Mouse (Mus musculus) gonadal fat pad, adult 2 months (tissue): Measurements from ENCODE around the gene Pex11g. TPM values are rescaled to one million over a fixed set of nuclear protein-coding genes. Genes with fewer than 3 reads are reported as not detected.
A peak's percentile ranks its signal among the peaks of the same experiment; 100 is the strongest.

Experiments used
- DNase-seq: peaks from one replicate; pipeline ENCODE4 v3.0.0-alpha.2; 2012; ENCODE audit warnings: low read depth
- polyA plus RNA-seq: library from polyadenylated mRNA; depleted of rRNA; stranded (reverse); fragments of >200 nt; gene quantifications from 2 replicates; pipeline ENCODE4 v1.2.3, GENCODE M21; 2012

Pex11g gene
- polyA plus RNA-seq, 1 experiment: 27.2 TPM

GRCm38 (mm10) chr8:3481605-3482004, 14.1 kb upstream of the Pex11g start:
- no peak for DNase-seq

GRCm38 (mm10) chr8:3480221-3480785, 12.8 kb upstream of the Pex11g start:
- no peak for DNase-seq

- no peak for DNase-seq
Observed at GRCm38 (mm10) chr8:3475715-3476429, 8.4 kb upstream of the Pex11g start.

DNA sequence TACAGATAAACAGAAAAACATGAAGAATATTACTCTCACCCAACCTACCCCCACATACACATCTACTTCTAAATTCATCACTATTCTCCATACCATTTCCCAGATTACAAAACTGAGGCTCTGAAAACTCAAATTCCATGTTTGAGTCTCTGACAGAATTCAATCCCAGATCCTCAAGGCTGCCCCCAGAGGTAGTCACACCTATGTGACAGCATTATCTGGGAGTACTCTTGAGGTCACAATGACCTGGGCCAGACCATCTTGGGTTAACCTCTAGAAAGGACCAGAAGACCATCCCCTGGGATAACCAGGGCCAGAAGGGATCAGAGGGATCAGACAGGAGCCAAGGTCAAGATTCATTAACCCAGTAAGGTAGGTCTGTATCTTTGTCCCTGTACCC, 3.1 kb upstream of the Pex11g start, which contains the start of gene Tex45:
Gene Tex45 (plus strand): TSS at position 301 of the 400 bp plus-strand sequence.
- DNase-seq: no peak

DNA sequence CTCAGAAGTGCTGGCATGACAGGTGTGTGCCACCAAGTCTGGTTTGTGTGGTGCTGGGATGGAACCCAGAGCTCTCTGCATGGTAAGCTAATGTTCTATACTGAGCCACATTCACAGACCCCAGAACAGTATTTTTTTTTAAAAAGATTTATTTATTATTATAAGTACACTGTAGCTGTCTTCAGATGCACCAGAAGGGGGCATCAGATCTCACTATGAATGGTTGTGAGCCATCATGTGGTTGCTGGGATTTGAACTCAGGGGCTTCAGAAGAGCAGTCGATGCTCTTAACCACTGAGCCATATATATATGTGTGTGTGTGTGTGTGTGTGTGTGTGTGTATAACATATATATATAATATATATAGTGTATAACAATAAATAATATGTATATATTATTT, 1.4 kb upstream of the Pex11g start:
- DNase-seq: no peak

DNA sequence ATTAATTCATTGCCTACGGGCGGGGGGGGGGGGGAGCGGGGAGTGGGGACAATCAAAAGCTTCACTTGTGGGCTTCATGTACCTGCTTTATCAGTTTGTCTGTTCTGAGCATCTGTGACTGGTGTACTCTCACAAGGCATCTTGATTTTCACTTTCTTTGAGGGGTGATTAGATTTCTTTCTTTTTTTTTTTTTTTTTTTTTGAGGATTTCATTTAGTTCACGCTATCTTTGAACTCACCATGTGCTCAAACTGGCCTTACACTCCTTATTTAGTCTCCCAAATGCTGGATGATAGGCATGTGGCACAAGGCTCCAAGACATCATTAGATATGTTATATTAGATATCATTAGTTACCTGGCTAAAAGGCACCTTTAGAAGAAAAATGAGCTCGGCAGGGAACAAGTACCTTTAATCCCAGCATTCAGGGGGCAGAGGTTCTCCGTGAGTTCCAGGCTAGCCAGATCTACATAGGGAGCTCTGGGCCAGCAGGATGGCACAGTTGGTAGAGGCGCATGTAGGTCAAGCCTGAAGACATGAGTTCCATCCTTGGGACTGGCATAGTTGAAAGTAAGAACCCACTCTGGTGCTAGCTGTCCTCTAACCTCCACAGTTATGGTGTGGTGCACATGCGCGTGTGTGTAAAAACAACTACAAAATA, 536 bp upstream of the Pex11g start:
- no peak for DNase-seq

DNA sequence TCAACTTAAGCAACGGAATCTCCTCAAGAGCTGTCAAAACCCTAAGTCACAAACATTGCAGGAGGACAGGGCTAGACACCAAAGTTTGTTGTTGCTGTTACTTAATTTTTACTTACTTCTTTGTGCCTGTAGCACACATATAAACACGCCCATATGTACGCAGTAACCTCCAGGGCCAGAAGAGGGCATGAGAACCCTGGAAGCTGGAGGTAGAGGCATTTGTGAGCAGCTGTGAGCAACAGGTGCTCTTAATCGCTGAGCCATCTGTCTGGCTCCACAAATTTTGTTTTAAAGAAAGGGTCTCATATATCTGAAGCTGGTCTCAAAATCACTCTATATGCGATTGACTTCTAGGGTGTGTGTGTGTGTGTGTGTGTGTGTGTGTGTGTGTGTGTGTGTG, 3.2 kb downstream of the Pex11g start:
- no peak for DNase-seq

- DNase-seq: no peak
Observed at GRCm38 (mm10) chr8:3463248-3463647, 4.2 kb downstream of the Pex11g start.

GRCm38 (mm10) chr8:3451992-3452391, 15.5 kb downstream of the Pex11g start:
- DNase-seq: no peak

DNA sequence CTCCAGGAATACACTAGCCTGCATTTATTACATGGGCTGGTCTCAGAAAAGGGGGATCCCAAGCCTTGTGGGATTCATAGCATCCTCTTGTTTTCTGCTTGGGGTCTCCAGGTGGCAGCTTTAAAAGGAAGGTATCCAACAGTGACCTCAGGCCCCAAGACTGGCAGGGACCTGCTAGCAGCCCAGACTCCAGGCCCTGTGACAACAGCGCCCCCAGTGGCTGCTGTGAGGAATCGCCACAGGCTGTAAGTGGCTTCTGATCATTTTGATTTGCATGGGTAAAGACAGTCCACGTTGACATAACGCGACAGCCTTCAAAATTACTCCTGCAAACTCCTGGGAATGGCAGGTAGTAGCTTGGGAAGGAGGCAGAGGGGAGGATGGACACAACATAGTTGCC, 16.8 kb downstream of the Pex11g start:
- DNase-seq: no peak

- peak; percentile 76 for DNase-seq
Observed at GRCm38 (mm10) chr8:3449226-3449625, 18.3 kb downstream of the Pex11g start.

DNA sequence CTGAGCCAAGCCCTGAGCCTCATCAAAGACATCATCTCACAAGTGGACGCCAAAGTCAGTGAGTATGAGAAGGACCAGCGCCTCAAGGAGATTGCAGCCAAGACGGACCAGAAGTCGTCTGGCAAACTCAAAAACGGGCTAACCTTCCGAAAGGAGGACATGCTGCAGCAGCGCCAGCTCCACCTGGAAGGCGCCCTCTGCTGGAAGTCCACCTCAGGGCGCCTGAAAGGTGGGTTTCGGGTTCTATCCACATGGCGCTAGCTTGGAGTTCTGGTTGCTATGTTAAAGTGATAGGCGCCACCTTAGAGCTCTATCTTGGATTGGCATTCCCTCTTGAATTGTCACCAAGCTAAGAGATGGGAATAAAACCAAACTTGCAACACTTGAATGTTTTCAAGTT, 28.0 kb downstream of the Pex11g start:
- DNase-seq: no peak

- DNase-seq: no peak
Observed at GRCm38 (mm10) chr8:3436492-3436891, 31.0 kb downstream of the Pex11g start.

DNA sequence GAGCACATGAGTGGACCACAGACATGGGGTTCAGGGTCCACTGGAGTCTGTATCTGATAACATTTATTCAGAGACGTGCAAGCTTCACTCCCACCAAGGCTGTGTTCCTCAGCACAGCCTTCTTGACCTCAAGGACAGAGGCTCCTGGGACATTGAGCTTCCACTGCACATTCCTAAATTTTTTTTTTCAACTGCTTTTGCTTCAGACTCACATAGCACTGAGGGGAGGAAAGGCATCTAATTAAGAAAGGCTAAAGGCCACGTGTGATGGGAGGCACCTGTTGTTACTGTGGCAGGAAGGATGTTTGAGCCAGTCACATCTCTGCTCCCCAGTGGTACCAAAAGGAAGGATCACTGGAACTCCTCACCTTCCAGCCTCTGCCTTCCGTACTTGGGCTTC, 36.4 kb downstream of the Pex11g start:
- DNase-seq: no peak

DNA sequence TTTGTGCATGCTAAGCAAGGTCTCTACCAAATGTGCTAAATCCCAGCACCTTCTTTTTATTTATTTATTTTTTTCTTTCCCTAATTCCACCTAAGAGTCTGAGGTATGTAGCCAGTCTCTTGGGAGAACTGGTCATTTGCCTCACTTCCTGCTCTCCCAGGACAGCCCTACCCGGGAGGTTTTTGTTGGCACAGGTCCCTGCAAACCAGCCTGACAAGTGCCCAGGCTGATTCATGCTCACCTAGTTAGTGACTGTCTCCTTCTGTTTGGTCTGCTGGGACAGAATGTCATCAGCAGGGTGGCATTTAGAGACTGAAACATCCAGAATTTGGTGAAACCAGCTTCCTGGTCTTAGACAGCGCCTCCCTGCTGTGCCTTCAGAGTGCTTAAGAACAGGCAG, 37.5 kb downstream of the Pex11g start:
- DNase-seq: peak; percentile 86

DNA sequence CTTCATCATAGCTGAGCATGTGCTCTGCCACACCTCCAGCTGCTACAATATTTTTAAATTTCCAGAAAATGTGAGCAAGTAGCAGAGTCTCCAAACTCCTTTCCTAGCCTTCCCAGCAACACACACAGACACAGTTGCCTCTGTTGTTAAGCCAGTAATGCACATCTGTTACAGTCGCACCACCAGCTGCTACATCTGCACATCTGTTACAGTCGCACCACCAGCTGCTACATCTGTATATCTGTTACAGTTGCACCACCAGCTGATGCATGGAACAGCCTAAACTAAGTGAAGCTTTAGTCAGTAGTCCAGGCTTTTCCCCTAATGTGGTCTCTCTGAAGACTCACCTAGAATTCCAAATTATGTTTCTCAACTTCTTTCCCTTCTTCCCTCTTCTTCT, 39.1 kb downstream of the Pex11g start:
- DNase-seq: no peak

- no peak for DNase-seq
Observed at GRCm38 (mm10) chr8:3426211-3426610, 41.3 kb downstream of the Pex11g start.

GRCm38 (mm10) chr8:3425217-3425616, 42.3 kb downstream of the Pex11g start:
- DNase-seq: no peak

GRCm38 (mm10) chr8:3421507-3421906, 46.0 kb downstream of the Pex11g start:
- no peak for DNase-seq

GRCm38 (mm10) chr8:3420105-3420706, 47.3 kb downstream of the Pex11g start:
- no peak for DNase-seq

- no peak for DNase-seq
Observed at GRCm38 (mm10) chr8:3418101-3418500, 49.4 kb downstream of the Pex11g start.

- DNase-seq: no peak
Observed at GRCm38 (mm10) chr8:3417455-3417854, 50.0 kb downstream of the Pex11g start.

- no peak for DNase-seq
Observed at GRCm38 (mm10) chr8:3416846-3417245, 50.6 kb downstream of the Pex11g start.
